Mouse (Mus musculus) adrenal gland, adult 2 months (tissue): Measurements from ENCODE around the gene Abcc10. TPM values are rescaled to one million over a fixed set of nuclear protein-coding genes. Genes with fewer than 3 reads are reported as not detected.

ENCODE experiments used
- DNase-seq: peaks from one replicate; pipeline ENCODE4 v3.0.0; 2021
- polyA plus RNA-seq: library from polyadenylated mRNA; depleted of rRNA; stranded (reverse); fragments of >200 nt; gene quantifications from 2 replicates; pipeline ENCODE4 v1.2.3, GENCODE M21; 2012; rRNA removed
- total RNA-seq, 2 experiments: library from RNA; stranded (reverse); gene quantifications; 2 replicates each; pipeline ENCODE4 v1.2.3; 2021

Abcc10 gene
- total and polyA plus RNA-seq, 3 experiments, result 7.3 to 36.4 (median 7.4) TPM

GRCm38 (mm10) chr17:46259675-46260074 lies 68.5 kb downstream of the Abcc10 start:
- no peak for DNase-seq

GRCm38 (mm10) chr17:46258279-46259053 lies 69.7 kb downstream of the Abcc10 start:
- DNase-seq, result no peak

GRCm38 (mm10) chr17:46255147-46255546 lies 73.0 kb downstream of the Abcc10 start:
- no peak for DNase-seq

GRCm38 (mm10) chr17:46254106-46254505 lies 74.0 kb downstream of the Abcc10 start:
- DNase-seq, result no peak

- peak; percentile 96 for DNase-seq
These were observed 74.6 kb downstream of the Abcc10 start, which contains the start of gene Lrrc73 for GRCm38 (mm10) chr17:46253452-46254084. Lrrc73 (plus strand) TSS chr17:46253531.

Other genes with a start within 250 kb of the Abcc10 start
- 100 to 1,000 TPM; 108 to 117 TPM for gene Mrps18a, start 217.4 kb downstream of the Abcc10 start, total RNA-seq
- 23.7 and 29.6 TPM in 2 replicates for gene Mrps18a, start 217.4 kb downstream of the Abcc10 start, polyA plus RNA-seq
- gene Rsph9, start 184.1 kb downstream of the Abcc10 start, total RNA-seq, result 10 to 100 TPM in 1 of 2 experiments, 1 to 10 TPM in 1; 4.6 to 13.0 TPM
- 14.9 and 15.4 TPM in 2 replicates for gene Rsph9, start 184.1 kb downstream of the Abcc10 start, polyA plus RNA-seq
- gene Mad2l1bp, start 174.8 kb downstream of the Abcc10 start, total RNA-seq, result 10 to 100 TPM; 14.2 to 15.5 TPM
- gene Mad2l1bp, start 174.8 kb downstream of the Abcc10 start, polyA plus RNA-seq, result 7.9 and 8.3 TPM in 2 replicates
- gene Gtpbp2, start 167.3 kb downstream of the Abcc10 start, total RNA-seq, result 10 to 100 TPM; 58.4 to 69.9 TPM
- gene Gtpbp2, start 167.3 kb downstream of the Abcc10 start, polyA plus RNA-seq, result 92.0 and 96.8 TPM in 2 replicates
- 10 to 100 TPM; 31.9 to 44.7 TPM for gene Polh, start 125.7 kb downstream of the Abcc10 start, total RNA-seq
- 6.8 and 9.2 TPM in 2 replicates for gene Polh, start 125.7 kb downstream of the Abcc10 start, polyA plus RNA-seq
- 10 to 100 TPM; 65.0 to 81.2 TPM for gene Xpo5, start 125.6 kb downstream of the Abcc10 start, total RNA-seq
- 25.6 and 29.3 TPM in 2 replicates for gene Xpo5, start 125.6 kb downstream of the Abcc10 start, polyA plus RNA-seq
- 100 to 1,000 TPM in 1 of 2 experiments, 10 to 100 TPM in 1; 91.3 to 104 TPM for gene Polr1c, start 80.3 kb downstream of the Abcc10 start, total RNA-seq
- 41.5 and 45.2 TPM in 2 replicates for gene Polr1c, start 80.3 kb downstream of the Abcc10 start, polyA plus RNA-seq
- gene Yipf3, start 80.3 kb downstream of the Abcc10 start, total RNA-seq, result 100 to 1,000 TPM; 157 to 198 TPM
- gene Yipf3, start 80.3 kb downstream of the Abcc10 start, polyA plus RNA-seq, result 387 and 511 TPM in 2 replicates
- 1 to 10 TPM; 4.1 to 5.6 TPM for gene Lrrc73, start 74.8 kb downstream of the Abcc10 start, total RNA-seq
- 13.8 and 15.5 TPM in 2 replicates for gene Lrrc73, start 74.8 kb downstream of the Abcc10 start, polyA plus RNA-seq
- gene Tjap1, start 45.3 kb downstream of the Abcc10 start, total RNA-seq, result 10 to 100 TPM; 44.8 to 51.4 TPM
- 85.3 and 98.6 TPM in 2 replicates for gene Tjap1, start 45.3 kb downstream of the Abcc10 start, polyA plus RNA-seq
- gene Dlk2, start 30.9 kb downstream of the Abcc10 start, total RNA-seq, result under 1 TPM in 1 of 2 experiments, not detected in 1; 0.29 TPM
- 0.22 and 0.62 TPM in 2 replicates for gene Dlk2, start 30.9 kb downstream of the Abcc10 start, polyA plus RNA-seq
- 10 to 100 TPM; 22.0 to 28.5 TPM for gene Zfp318, start 55.4 kb upstream of the Abcc10 start, total RNA-seq
- gene Zfp318, start 55.4 kb upstream of the Abcc10 start, polyA plus RNA-seq, result 9.3 TPM in 2 replicates
- under 1 TPM; 0.38 to 0.69 TPM for gene Crip3, start 100.6 kb upstream of the Abcc10 start, total RNA-seq
- 0.82 and 1.4 TPM in 2 replicates for gene Crip3, start 100.6 kb upstream of the Abcc10 start, polyA plus RNA-seq
- gene Slc22a7, start 110.1 kb upstream of the Abcc10 start, total RNA-seq, result under 1 TPM in 1 of 2 experiments, not detected in 1; 0.37 TPM
- 0.06 TPM in 1 of 2 replicates, not detected in the other for gene Slc22a7, start 110.1 kb upstream of the Abcc10 start, polyA plus RNA-seq
- under 1 TPM; 0.52 to 0.69 TPM for gene Ttbk1, start 159.3 kb upstream of the Abcc10 start, total RNA-seq
- 0.53 and 0.70 TPM in 2 replicates for gene Ttbk1, start 159.3 kb upstream of the Abcc10 start, polyA plus RNA-seq
- gene Dnph1, start 168.4 kb upstream of the Abcc10 start, total RNA-seq, result 1 to 10 TPM; 3.7 to 6.1 TPM
- 3.6 and 3.7 TPM in 2 replicates for gene Dnph1, start 168.4 kb upstream of the Abcc10 start, polyA plus RNA-seq
- gene Cul9, start 218.0 kb upstream of the Abcc10 start, total RNA-seq, result 10 to 100 TPM; 20.0 to 23.1 TPM
- gene Cul9, start 218.0 kb upstream of the Abcc10 start, polyA plus RNA-seq, result 42.3 and 48.0 TPM in 2 replicates
- gene Srf, start 227.8 kb upstream of the Abcc10 start, total RNA-seq, result 10 to 100 TPM; 35.6 to 45.2 TPM
- gene Srf, start 227.8 kb upstream of the Abcc10 start, polyA plus RNA-seq, result 178 and 199 TPM in 2 replicates